Mouse (Mus musculus): ENCODE results near the gene Gm266. TPM values are rescaled to one million over a fixed set of nuclear protein-coding genes. Genes with fewer than 3 reads are reported as not detected.

The Gm266 gene
- polyA plus RNA-seq, 1 experiment, result 0.72 TPM

- H3K4me1 ChIP-seq (ENCODE audit: control insufficient read depth, insufficient read depth, low read length), result peaks cover 14% of the 10 kb centered on the region
- H3K27ac ChIP-seq (ENCODE audit: insufficient read depth, low read length), result no peak overlapping the region
- no peak overlapping the region for H3K4me3 ChIP-seq (ENCODE audit: insufficient read depth, low read length)
- no peak for TF ChIP-seq CTCF (IDR thresholded peaks at IDR 0.05; ENCODE audit: borderline replicate concordance, insufficient read depth, low read length)
- TF ChIP-seq POLR2A (IDR thresholded peaks at IDR 0.05; ENCODE audit: low read depth, low read length), result no peak
Measured at GRCm38 (mm10) chr12:111466369-111466768, 19.3 kb downstream of the Gm266 start.

DNA sequence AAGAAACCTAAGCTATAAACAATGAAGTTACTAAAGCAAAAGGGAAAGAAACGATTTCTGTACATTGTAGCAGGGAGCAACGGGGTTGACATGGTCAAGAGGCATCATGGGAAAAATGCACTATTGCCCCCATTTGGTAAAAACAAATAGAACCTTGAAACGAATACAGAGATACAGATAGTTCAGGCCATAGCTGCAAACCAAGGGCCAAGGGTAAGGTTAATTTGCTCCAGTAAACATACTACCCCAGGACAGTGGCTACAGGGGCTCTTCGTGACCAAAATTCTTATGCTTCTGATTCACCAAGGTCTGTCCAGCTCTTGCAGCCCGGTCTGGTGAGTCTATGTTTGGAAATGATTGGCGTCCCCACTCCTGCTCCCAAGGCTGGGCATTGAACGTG is 22.1 kb downstream of the Gm266 start:
- no peak for TF ChIP-seq POLR2A (IDR thresholded peaks at IDR 0.05; ENCODE audit: low read depth, low read length)
- TF ChIP-seq CTCF (IDR thresholded peaks at IDR 0.05; ENCODE audit: borderline replicate concordance, insufficient read depth, low read length), result no peak
- Histone ChIP-seq H3K4me3 (ENCODE audit: insufficient read depth, low read length) (no peak overlapping the region), H3K27ac (ENCODE audit: insufficient read depth, low read length) (no peak overlapping the region), H3K4me1 (ENCODE audit: control insufficient read depth, insufficient read depth, low read length) (peaks cover 12% of the 10 kb centered on the region)

DNA sequence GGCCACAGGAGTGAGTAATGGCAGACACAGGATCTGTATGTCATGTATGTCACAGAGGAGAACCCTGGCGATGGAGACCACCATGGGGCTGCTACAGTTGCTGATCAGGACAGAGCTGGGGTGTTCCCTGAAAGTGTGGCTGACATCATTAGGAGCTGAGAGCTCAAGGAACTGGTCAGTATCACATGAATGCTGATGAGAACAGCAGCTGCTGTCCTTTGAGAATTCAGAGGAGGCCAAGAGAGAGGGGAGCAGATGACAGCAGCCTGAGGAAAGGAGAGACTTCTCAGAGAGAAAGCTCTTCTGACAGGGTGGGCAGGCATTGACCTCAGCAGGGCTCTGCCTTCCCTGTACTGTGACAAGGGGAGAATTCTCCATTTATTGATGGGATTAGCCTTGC is 27.9 kb downstream of the Gm266 start:
- H3K4me3 ChIP-seq (ENCODE audit: insufficient read depth, low read length), result no peak overlapping the region
- H3K4me1 ChIP-seq (ENCODE audit: control insufficient read depth, insufficient read depth, low read length), result peaks cover 24% of the 10 kb centered on the region
- H3K27ac ChIP-seq (ENCODE audit: insufficient read depth, low read length), result no peak overlapping the region
- TF ChIP-seq CTCF (IDR thresholded peaks at IDR 0.05; ENCODE audit: borderline replicate concordance, insufficient read depth, low read length) (no peak), POLR2A (IDR thresholded peaks at IDR 0.05; ENCODE audit: low read depth, low read length) (no peak)

DNA sequence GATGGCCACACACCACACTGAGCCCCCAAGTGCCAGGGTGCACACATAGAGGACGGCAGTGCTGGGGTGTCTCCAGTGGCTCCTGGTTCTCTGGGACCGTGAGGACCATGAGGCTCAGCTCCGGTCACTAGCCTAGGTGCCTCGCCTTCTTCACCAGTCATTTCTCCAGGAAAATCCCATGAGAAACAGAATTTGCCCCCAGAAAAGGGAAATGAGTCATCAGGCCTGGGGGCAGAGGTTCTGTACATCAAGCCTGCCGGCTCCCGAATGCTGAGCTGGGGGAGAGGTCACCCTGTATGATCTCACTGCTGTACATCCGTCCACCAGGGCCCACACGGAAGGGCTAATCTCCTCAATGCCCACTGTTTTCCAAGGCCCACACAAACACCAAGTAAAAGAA is 29.8 kb downstream of the Gm266 start:
- Histone ChIP-seq H3K4me1 (ENCODE audit: control insufficient read depth, insufficient read depth, low read length) (peaks cover 16% of the 10 kb centered on the region), H3K27ac (ENCODE audit: insufficient read depth, low read length) (peak overlapping the region; percentile 67), H3K4me3 (ENCODE audit: insufficient read depth, low read length) (no peak overlapping the region)
- TF ChIP-seq CTCF (IDR thresholded peaks at IDR 0.05; ENCODE audit: borderline replicate concordance, insufficient read depth, low read length) (no peak), POLR2A (IDR thresholded peaks at IDR 0.05; ENCODE audit: low read depth, low read length) (no peak)

GRCm38 (mm10) chr12:111455311-111455846 is 30.2 kb downstream of the Gm266 start:
- Histone ChIP-seq H3K4me3 (ENCODE audit: insufficient read depth, low read length) (no peak overlapping the region), H3K27ac (ENCODE audit: insufficient read depth, low read length) (peak overlapping the region; percentile 77), H3K4me1 (ENCODE audit: control insufficient read depth, insufficient read depth, low read length) (peaks cover 21% of the 10 kb centered on the region)
- 0 out of 2 replicates have a peak, but pooled peaks have one; percentile 6 for TF ChIP-seq POLR2A (IDR thresholded peaks at IDR 0.05; ENCODE audit: low read depth, low read length)
- no peak for TF ChIP-seq CTCF (IDR thresholded peaks at IDR 0.05; ENCODE audit: borderline replicate concordance, insufficient read depth, low read length)

DNA sequence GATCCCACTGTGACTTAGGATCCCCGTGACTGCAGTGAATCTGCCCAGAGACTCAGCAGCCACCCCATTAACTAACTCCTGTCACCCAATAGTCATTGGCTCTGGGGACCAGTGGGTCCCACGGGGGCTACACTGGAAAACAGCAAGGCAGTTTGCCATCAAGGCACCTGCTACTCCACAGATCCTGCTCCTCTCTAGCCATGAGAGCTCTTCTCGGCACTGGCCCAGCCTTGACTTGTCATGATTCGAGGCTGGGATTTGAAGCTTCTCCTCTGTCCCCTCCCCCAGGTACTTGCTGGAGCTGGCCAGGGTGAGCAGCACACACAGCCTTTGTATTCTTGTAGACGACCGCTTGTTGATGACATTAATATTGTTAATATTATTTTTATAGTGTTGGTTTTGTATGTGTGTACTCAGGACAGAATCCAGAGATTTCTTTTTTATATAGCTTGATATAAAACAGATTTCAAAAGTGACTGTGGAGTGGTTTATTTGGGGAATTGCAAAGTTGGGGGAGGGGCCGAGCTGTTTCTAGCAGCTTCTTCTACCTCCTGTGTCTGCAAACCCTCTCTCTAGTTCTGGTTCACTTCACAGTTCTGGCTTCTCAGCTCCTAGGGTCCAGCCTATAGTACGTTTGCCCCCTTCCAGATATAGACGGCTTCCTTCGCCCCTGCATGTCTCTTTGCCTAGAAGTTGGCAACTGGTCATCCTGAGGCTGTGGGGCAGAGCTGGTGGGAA is 30.9 kb downstream of the Gm266 start:
- H3K27ac ChIP-seq (ENCODE audit: insufficient read depth, low read length), result peak overlapping the region; percentile 77
- TF ChIP-seq POLR2A (IDR thresholded peaks at IDR 0.05; ENCODE audit: low read depth, low read length) (no peak), CTCF (IDR thresholded peaks at IDR 0.05; ENCODE audit: borderline replicate concordance, insufficient read depth, low read length) (no peak)
- peaks cover 27% of the 10 kb centered on the region for H3K4me1 ChIP-seq (ENCODE audit: control insufficient read depth, insufficient read depth, low read length)
- H3K4me3 ChIP-seq (ENCODE audit: insufficient read depth, low read length), result no peak overlapping the region

DNA sequence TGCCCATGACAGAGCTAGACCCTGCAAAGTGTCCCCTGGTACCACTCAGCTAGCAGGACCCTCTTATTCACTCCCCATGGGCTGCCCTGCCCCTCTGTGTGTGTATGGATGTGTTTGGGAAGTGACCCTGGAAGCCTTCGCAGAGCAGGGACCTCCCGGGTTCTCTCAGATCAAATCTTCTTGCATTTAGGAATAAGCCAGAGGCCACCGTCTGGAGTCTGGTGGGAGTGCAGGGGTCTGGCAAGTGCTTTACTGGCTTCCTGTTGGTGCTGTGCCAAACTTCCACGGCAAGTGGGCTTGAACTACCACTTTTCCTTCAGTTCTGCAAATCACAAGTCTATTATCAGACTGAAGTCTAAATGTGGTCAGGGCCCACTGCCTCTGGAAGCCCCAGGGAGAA is 31.6 kb downstream of the Gm266 start:
- Histone ChIP-seq H3K27ac (ENCODE audit: insufficient read depth, low read length) (no peak overlapping the region), H3K4me3 (ENCODE audit: insufficient read depth, low read length) (no peak overlapping the region), H3K4me1 (ENCODE audit: control insufficient read depth, insufficient read depth, low read length) (peaks cover 32% of the 10 kb centered on the region)
- TF ChIP-seq POLR2A (IDR thresholded peaks at IDR 0.05; ENCODE audit: low read depth, low read length) (no peak), CTCF (IDR thresholded peaks at IDR 0.05; ENCODE audit: borderline replicate concordance, insufficient read depth, low read length) (no peak)

DNA sequence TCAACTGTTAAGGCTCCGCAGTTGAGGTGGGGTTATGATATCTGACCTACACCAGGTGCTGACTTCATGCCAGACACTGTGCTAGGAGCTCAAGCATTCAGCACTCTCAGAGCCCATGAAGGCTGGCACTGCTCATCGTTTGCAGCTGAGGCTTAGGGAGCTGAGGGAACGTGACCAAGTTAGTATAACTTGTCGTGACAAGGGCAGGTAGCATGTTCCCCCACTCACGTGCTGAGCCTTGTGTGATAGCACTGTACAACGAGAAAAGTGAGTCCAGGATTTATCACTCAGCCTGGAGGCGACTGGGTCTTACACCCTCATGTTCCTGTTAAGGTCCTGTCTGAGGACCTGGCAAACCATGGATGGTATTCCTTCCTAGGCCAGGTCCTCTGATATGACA is 34.1 kb downstream of the Gm266 start:
- Histone ChIP-seq H3K4me1 (ENCODE audit: control insufficient read depth, insufficient read depth, low read length) (peaks cover 47% of the 10 kb centered on the region), H3K4me3 (ENCODE audit: insufficient read depth, low read length) (no peak overlapping the region), H3K27ac (ENCODE audit: insufficient read depth, low read length) (no peak overlapping the region)
- no peak for TF ChIP-seq POLR2A (IDR thresholded peaks at IDR 0.05; ENCODE audit: low read depth, low read length)
- TF ChIP-seq CTCF (IDR thresholded peaks at IDR 0.05; ENCODE audit: borderline replicate concordance, insufficient read depth, low read length), result no peak

GRCm38 (mm10) chr12:111450359-111450758 is 35.3 kb downstream of the Gm266 start:
- Histone ChIP-seq H3K4me3 (ENCODE audit: insufficient read depth, low read length) (no peak overlapping the region), H3K27ac (ENCODE audit: insufficient read depth, low read length) (no peak overlapping the region), H3K4me1 (ENCODE audit: control insufficient read depth, insufficient read depth, low read length) (peaks cover 41% of the 10 kb centered on the region)
- no peak for TF ChIP-seq POLR2A (IDR thresholded peaks at IDR 0.05; ENCODE audit: low read depth, low read length)
- TF ChIP-seq CTCF (IDR thresholded peaks at IDR 0.05; ENCODE audit: borderline replicate concordance, insufficient read depth, low read length), result no peak

- H3K4me3 ChIP-seq (ENCODE audit: insufficient read depth, low read length), result no peak overlapping the region
- H3K4me1 ChIP-seq (ENCODE audit: control insufficient read depth, insufficient read depth, low read length), result peaks cover 37% of the 10 kb centered on the region
- TF ChIP-seq CTCF (IDR thresholded peaks at IDR 0.05; ENCODE audit: borderline replicate concordance, insufficient read depth, low read length), result no peak
- TF ChIP-seq POLR2A (IDR thresholded peaks at IDR 0.05; ENCODE audit: low read depth, low read length), result 0 out of 2 replicates have a peak, but pooled peaks have one; percentile 13
- H3K27ac ChIP-seq (ENCODE audit: insufficient read depth, low read length), result peak overlapping the region; percentile 49; the same call in 1 of the 2 replicates
Measured at GRCm38 (mm10) chr12:111448931-111449705, 36.5 kb downstream of the Gm266 start.
